Mouse (Mus musculus) urinary bladder, postnatal 25 days (tissue): ENCODE results near the gene Gpcpd1.
"Not testable (repeated sequence)": the region's sequence is repeated elsewhere in the genome, so short reads cannot be mapped to it uniquely, and the experiment has no call there.

ENCODE experiments used
- DNase-seq: peaks from one replicate; pipeline ENCODE4 v3.0.0; 2022; ENCODE audit warnings: low spot score

Gene Gpcpd1

DNA sequence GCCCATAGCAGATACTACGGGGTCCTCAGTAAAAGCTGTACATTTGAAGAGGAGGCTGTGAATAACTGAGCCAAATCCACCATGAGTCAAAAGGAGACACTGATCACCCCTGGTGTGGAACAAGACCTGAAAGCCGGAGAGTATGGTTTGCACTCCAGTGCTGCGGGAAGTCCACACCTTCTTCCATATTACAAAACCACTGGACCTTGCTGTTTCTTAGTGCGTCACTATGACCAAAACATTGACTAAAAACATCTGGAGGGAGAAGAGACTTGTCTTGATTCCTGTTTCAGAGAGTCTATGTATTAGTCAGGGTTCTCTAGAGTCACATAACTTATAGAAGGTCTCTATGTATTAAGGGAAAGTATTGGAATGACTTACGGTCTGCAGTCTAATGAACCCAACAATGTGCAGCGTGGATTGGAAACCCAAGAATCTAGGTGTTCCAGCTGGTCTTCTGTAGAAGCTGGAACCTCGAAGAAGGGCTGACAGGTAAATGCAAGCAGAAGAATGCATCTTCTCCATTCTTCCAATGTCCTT lies at the start of gene Gpcpd1:
Gene Gpcpd1, minus strand, starts transcription at position 490 of the 540 bp plus-strand sequence.
- DNase-seq: no peak

DNA sequence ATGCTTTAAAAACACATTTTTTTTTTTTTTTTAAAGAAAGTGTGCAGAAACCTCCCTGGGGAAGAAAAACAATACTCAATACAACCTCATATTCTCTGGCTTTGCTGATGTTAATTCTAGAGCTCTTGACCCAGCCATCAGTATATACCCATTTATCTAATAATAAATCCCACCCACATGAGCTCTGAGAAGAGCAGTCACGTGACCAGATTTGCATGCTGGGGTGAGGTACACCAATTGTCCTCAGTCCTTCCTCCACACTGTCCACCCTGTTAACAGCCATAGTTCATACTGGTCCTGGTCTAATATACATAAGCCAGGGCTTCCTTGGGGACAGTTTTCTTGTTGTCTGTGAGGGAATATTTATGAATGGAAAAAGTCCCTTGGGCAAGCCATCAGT lies 49.0 kb upstream of the Gpcpd1 start:
- no peak for DNase-seq

DNA sequence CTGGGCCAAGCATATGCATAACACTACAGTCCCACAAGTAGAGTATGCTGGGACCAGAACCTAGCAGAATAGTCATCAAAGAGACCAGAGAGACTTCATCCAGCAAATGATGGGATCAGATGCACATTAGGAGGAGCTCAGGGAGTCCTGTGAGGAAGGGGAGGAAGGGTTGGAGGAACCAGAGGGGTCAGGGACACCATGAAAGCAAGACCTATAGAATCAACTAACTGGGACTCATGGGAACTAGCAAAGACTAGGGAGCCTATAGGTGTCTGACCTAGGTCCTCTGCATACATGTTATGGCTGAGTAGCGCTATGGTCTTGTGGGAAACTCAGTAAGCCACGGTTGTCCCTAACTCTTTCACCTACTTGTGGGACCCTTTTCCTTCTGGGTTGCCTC lies 41.1 kb upstream of the Gpcpd1 start:
- DNase-seq: no peak

DNA sequence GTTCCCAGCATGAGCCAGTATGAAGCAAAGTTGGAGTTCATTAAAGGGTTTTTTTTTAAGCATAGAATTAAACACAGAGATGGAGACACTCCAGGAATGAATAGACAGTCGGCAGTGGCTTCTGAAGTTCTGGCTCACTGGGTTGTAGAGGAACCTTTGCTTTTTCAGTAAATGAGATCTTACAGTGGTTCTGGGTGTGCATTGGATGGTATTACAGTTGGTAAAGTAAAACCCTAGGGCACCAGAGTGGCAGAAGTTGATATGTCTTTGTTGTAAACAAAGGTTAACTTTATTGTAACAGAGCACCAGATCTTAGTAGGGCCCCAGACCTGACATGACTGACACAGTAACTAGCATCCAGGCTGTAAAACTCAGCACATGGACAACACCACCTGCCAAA lies 35.6 kb upstream of the Gpcpd1 start:
- no peak for DNase-seq

DNA sequence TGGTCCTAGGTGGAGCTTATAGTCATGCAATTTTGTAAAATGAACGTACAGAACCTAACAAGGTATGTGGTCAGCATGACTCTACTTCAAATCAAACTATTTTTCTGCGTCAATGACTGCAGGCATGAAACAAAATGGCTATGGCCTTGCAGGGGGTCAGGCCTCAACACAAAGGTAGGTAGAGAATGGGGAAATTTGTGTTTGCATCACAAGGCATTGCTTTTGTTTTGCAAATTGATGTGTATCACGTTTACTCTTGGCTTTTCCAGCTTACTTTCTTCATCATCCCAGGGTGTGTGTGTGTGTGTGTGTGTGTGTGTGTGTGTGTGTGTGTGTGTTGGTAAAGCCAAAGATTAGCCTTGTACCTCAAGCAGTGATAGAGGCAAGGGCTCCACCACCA lies 30.2 kb upstream of the Gpcpd1 start:
- no peak for DNase-seq

DNA sequence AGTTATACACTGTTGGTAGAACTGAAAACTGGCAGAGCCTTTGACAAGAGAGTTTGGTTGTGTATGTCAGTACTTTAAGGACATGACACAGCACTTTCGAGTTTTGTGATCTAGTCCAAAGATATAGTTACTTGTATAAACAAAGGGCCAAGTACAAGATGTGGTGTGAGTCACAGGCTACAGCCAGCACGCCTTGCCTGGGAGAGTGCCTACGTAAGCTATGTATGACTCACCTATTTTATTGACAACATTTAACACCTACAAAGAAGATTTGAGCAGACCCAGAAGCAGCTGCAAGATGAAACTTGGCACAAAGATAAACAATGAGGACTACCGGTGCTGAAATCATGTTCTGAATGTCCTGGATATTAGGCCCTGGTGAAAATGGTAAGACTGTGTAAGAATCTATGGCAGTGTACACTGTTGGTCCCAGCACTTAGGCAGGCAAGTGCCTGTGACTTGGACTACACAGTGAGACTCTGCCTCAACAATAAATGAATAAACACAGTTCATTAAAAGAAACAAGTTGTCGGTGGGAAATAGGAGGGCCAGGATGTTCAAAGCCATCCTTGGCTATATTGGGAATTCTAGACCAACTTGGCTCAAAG lies 26.2 kb upstream of the Gpcpd1 start:
- DNase-seq: no peak

DNA sequence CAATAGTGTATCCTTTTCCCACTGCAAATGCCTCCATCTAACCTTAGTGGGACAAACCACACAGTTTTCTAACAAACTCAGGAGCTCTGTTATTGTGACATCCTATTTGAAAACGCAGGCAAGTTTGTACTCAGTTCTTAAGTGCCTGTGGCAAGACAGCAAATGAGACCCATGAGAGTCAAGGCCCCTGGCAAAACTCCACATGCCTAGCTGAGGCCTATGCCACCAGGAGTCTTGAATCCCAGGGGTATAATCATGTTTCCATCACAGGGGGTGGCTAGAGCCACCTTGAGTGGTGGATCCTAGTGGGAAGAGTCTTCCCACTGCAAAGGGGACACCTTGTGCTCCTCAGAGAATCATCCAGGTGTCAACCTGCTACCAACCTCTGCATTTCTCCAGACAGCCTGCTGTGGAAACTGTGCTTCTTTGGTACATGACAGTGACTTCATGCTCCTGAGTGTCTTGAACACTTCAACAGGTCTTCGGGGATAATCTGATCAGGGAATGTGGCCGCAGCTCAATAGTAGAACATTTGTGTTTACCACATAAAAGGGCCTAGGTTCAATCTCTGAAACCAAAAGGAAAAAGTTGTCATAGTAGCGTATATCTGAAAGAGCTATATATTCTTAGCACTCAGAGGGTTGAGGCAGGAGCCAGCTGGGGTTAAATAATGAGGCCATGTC lies 24.2 kb upstream of the Gpcpd1 start:
- DNase-seq: no peak

DNA sequence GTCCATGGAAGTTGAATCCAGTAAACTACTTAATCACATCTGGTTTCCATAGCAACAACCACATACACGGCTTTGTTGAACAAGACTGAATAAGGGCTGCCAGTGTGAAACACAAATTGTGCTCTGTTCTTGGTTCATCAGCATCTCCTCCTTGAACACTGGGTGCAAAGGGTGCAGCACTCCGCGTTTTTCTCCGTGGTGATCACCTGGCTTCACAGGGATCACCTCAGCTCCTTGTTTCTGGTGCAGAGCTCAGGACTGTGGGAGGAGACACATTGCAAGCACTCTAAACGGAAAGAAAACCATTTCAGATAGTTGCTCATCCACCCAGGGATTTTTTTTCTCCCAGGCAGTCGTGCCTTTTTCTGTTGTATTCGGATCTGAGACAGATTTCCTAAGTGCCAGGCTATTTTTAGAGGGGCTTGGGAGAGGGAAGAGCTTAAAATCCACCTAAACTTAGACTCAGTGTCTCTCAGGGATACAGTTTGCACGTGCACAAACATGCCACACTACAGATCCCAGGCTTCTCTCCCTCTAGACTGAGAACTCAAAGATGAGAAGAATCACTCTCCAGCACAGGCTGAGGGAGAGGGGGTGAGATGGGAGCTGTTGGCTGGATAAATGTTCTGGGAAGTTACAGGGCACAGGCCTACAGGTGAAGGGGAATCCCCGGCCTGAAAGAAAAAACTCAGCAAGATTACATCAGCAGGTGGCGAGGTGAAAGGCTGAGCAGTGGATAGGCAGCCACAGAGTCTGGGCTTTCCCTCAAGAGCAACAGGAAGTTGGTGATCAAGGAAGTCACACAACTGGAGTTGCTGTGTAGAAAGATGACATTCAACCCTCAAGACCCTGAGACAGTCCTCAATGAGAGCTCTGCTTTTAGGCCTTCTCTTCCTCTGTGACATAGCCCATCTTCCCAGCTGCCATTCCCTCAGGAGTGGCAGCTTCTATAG lies 19.9 kb upstream of the Gpcpd1 start:
- no peak for DNase-seq

DNA sequence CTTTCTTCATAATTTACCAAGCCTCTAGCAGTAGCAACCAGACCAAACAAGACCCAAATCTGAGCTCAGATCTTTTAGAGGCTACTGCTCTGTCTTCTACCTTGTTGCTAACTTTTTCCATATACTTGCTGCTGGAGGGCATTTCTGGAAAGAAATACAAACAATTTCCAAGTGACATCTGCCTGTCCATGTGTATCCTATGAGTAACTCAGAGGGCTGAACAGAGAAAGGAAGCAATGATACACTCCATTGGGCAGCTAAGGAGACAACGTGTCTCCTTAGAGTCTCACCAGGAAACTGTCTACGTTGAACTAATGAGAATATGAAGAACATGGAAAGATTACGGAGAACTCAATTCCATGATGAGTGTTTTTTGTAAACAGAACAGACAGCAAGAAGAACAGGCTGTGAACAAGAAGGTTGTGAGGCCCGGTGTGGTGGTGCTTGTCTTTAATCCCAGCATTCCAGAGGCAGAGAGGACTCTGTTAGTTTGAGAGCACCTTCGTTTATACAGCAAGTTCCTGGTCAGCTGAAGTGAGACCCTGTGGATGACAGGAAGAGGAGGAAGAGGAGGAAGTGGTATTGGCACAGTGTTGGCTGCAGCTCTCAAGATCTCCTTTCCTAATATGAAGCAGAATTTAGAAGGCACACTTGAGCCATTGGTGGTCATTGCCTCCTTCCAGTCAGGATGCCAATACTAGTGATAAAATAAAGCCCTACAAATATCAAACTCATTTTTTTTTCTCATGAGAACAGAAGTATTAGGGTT lies 18.4 kb upstream of the Gpcpd1 start:
- DNase-seq: no peak

DNA sequence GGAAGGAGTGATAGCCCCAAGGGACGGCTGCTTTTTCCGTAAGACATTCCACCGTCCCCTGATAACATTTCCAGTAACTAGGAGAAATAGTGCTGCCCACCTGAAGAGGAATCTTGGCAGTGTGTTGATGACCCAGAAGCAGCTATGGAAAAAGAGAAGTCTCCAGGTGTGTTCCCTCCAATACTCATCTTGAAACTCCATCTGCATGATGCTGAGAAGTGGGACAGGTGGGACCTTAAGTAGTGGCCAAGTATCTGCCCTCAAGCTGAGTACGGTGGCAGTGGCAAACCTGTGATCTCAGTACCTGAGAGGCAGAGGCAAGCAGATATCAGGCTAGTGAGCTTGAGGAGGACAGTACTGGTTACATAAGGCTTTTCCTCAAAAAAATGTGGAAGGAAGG lies 17.4 kb upstream of the Gpcpd1 start:
- no peak for DNase-seq

DNA sequence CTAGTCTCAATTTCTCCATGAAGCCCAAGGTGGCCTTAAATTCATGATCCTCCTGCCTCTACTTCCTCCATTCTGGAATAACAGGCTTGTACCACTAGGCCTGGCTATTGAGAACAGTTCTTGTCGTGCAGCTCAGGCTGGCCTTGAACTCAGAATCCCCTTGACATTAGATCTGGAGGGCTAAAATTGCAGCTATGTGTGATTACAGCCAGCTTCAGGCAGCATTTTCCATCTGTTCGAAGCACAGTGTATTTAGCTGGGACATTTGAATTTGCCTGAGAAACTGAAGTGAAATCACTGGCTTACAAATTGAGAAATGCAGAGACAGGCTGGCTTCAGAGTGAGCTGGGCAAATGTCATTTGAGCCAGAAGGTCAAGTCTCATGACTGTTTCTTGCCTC lies 16.2 kb upstream of the Gpcpd1 start:
- DNase-seq: no peak

DNA sequence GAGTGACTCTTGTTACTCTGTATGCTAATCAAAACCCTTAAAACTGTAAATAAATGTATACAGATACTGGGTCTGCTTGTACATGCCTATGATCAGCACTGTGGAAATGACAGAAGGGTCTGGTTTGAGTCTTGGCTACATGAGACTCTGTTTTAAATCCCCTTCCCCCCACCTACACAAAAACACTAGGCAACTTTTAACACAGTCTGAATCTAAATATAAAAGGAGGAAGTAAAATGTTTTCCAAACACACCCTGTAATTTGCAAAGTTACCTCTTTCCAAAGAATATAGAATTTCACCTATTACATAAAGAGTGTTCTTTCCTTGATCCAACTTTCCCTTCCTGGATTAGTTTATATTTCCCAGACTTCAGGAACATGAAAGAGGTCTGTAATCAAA lies 14.2 kb upstream of the Gpcpd1 start:
- no peak for DNase-seq

DNA sequence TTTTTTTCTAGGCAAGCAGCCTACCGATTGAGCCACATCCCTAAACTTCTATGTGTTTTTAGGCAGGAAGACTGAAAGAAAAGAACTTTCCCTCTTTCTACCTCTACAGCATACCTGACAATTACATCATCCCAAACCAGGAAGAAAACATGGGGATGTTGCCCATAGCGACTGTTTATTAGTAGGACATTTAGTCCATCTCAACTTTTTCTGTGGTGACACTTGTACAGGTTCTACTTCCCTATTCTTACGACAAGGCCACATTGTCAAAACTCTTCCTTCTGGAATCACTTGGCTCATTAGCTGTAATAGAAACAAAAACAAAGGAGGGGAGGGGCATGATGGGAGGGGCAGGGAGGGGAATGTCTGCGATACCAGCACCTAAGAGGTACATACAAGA lies 12.6 kb upstream of the Gpcpd1 start:
- no peak for DNase-seq

DNA sequence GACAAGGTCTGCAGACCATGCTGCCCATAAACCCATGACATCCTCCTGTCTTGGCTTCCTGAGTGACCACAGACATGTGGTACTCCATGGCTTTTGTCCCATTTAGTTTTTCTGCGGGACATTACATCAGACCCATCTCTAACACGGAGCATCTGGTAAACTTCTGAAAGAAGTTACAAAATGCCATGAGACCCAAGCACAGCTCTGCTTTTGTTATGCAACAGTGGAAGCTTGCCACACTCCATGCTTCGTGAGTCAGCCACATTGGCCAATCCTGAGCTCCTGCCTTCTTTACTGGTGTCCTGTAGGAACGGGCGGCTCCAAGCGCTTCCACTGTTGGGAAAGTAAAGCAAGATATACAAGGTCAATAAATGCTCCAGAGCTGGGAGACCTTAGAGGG lies 11.6 kb upstream of the Gpcpd1 start:
- DNase-seq: peak; percentile 24

DNA sequence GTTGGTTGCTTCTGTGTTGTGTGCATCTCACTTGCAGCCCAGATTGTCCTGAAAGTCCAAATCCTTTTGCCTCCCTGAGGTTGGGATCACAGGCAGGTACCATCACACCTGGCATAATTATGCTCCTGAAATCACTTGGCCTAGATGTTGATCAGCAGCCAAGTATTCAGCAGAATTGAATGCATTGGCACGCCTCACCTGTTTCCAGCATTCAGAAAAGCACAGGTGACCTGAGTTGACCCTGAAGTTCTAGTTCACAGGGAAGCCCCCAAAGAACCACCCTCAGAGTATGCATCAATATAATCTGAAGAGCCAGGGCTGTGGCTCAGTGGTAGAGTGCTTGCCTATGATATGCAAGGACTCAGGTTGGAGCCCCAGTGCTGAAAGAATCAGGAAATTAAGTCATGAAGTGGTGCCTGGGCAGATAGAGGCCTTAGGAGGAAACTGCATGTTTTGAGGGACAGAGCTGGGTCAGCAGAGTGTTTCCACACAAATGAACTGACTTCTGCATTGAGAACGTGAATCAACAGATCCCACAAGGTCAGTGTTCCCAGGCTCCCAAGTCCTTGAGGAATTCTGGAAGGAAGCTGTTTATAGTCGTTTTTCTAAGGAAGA lies 10.4 kb upstream of the Gpcpd1 start:
- DNase-seq: no peak

DNA sequence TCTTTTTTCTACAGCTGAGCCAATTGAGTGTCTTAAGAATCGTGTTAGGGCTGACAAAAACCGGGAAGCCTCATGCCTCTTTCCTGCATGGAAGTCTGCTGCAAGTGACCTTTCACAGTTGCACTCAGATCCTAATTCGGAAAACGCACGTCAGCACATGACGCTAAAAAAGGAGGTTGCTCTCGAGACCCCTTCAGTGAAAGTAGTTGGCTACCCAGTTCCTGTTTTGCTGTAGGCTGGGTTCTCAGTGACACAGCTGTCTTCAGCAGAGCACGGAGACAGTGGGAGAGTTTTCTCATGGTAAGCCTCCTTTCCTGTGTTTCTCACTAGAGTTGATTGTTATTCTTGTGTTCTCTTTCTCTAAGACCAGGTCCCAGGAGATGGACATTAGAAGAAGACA lies 9.7 kb upstream of the Gpcpd1 start:
- no peak for DNase-seq

DNA sequence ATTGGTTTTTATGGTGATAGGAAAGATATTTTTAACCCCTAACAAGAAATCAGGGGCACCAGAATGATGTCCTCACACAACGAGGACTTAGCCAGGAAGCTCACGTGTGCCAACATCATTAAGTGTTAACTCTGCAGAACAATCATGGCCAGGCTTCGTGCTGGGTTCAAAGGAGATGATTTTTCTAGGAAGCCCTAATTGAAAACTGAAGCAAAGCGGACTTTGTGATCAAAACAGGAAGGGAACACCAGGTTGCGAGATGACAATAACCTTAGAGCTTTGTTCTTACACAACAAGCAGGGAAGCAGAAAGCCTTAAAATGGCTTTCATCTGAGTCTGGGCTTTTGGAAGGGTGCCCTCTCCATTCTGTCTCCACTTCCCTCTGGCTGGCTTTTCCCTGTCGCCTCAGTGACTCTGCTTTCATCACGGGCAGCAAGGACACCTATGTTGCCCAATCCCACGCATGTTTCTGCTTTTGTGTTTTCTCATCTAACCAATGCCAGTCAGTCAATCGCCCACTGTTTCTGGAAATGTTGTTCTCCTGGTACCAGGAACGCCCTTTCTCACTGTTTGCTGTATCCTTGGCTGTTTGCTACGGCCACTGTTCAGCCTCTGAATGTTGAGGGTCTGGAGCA lies 8.2 kb upstream of the Gpcpd1 start:
- no peak for DNase-seq

DNA sequence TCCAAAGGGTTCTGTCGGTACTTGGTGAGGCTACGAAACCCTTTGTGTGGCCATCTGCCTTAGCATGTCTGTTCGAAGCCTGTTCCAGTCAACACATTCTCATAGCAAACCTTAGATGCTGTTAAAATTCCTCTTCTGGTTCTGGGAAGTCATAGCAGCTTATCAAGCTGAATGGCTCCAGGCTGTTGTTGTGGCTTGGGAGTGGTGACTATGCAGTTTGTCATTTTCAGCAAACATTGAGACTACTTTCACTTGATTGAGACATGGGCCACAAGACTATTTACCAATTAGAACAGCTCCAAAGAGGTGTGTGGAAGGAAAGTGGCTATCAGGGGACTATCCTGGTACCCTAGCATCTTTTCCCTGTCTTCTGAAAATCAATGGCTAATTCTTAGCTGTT lies 4.6 kb upstream of the Gpcpd1 start:
- no peak for DNase-seq

DNA sequence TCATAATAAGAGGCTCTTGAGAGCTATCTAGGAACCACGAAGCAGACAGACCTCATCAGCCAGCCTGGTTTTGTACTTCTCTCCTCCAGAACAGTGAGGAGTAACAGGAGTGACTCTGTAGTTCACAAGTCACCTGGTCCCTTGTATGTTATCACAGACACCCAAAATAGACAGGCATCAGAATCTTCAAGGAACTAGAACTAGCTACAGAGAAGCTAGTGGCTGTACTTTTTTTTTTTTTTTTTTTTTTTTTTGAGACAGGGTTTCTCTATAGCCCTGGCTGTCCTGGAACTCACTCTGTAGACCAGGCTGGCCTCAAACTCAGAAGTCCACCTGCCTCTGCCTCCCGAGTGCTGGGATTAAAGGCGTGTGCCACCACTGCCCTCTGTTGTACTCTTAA lies 4.0 kb upstream of the Gpcpd1 start:
- DNase-seq: not testable (repeated sequence)

DNA sequence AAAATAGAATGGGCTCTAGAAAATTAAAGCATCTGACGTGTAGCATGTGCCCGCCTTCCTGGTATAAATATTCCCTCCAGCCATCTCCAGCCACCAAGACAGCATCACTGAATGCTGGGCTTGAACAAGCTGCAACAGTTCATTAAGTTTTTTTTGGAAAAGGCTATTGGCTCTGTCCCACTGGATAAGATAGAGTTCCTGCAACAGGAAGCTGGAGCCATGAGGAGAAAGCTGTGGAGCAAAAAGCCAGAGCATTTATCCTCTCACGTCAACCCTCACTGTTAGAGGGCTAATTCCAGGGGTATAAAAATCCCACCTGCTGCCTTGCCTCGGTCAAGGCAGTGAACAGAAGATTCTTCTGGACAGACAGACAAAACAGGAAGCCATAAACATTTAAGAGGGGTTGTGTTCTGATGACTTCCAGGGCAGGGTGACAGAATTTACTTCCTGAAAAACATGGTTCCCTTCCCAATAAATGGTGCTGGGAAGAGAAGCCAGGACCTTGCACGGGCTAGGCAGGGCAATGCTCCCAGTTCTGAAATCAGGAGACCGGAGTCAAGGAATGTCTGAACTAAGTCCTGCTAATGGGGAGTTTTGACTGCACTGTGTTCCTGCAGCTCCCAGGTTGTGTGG lies 2.5 kb upstream of the Gpcpd1 start:
- no peak for DNase-seq

DNA sequence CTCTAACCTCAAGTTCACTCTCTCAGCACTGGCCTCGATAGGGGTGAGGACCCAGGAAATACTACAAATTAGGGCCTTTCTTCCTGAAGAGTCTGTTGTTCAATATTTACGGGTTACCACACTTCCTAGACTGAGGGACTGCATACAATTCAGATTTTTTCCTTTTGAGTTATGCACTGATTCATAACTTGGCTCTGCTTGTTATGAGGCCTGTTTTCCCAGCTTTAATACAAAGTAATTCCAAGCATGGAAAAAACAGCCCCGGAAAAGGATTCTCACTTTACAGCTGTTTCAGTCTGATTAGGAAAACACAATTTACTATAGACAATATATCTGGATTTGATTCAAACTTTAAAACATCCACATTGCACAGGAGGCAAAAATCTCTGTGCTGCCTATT lies 1.5 kb downstream of the Gpcpd1 start:
- DNase-seq: no peak
